Mouse (Mus musculus) stomach, postnatal 0 days (tissue): ENCODE measurements around the gene Pqbp1. TPM values are rescaled to one million over a fixed set of nuclear protein-coding genes. Genes with fewer than 3 reads are reported as not detected.

Experiments
- ATAC-seq: fragments of 200-750 bp; cut with Nextera tagmentation; 2 replicates; pipeline ENCODE4 v1.8.0; 2017; ENCODE audit not compliant: low FRiP score, low TSS enrichment
- DNase-seq: peaks from one replicate; pipeline ENCODE4 v3.0.0-alpha.2; 2016; ENCODE audit warnings: low spot score
- H3K27ac ChIP-seq: fragments of 300-500 bp; sonication (generic); replicated peaks from 2 replicates; pipeline ENCODE4 v1.5.1; 2014; ENCODE audit warnings: mild to moderate bottlenecking, control low read depth
- H3K27me3 ChIP-seq: fragments of 300-500 bp; sonication (generic); 2 replicates; pipeline ENCODE4 v1.6.1; 2014; ENCODE audit warnings: low read length; ENCODE audit not compliant: control insufficient read depth, insufficient read depth
- H3K36me3 ChIP-seq: fragments of 300-500 bp; sonication (generic); 2 replicates; pipeline ENCODE4 v1.6.1; 2014; ENCODE audit warnings: low read length, mixed read lengths; ENCODE audit not compliant: control insufficient read depth, insufficient read depth
- H3K4me1 ChIP-seq: fragments of 300-500 bp; sonication (generic); replicated peaks from 2 replicates; pipeline ENCODE4 v1.6.1; 2014; ENCODE audit warnings: antibody characterized with exemption; ENCODE audit not compliant: control insufficient read depth, insufficient read depth
- H3K4me2 ChIP-seq: fragments of 300-500 bp; sonication (generic); replicated peaks from 2 replicates; pipeline ENCODE4 v1.6.1; 2014; ENCODE audit warnings: low read depth, mild to moderate bottlenecking, control low read depth, moderate library complexity
- H3K4me3 ChIP-seq: fragments of 300-500 bp; sonication (generic); 2 replicates; pipeline ENCODE4 v1.5.1; 2014; ENCODE audit warnings: low read depth, low read length, control low read depth
- H3K9ac ChIP-seq: fragments of 300-500 bp; sonication (generic); 2 replicates; pipeline ENCODE4 v1.6.1; 2014; ENCODE audit warnings: mild to moderate bottlenecking, low read length, control low read depth, mixed read lengths
- H3K9me3 ChIP-seq: fragments of 300-500 bp; sonication (generic); 2 replicates; pipeline ENCODE4 v1.6.1; 2016; ENCODE audit warnings: low read length; ENCODE audit not compliant: control insufficient read depth
- CTCF ChIP-seq: IDR thresholded peaks from 2 replicates; pipeline ENCODE4 v1.5.1; 2016; ENCODE audit warnings: antibody characterized with exemption, low read depth, mild to moderate bottlenecking, moderate library complexity
- EP300 ChIP-seq: optimal IDR thresholded peaks from 2 replicates; pipeline ENCODE3; 2016; ENCODE audit warnings: antibody characterized with exemption
- WGBS: fragments of 180-500 bp; shearing (Covaris S2); extraction: QIAGEN DNeasy Blood & Tissue Kit; methylation state at CpG from one replicate; pipeline ENCODE4 v1.1.7; 2014; 5-methylcytosine and 5-hydroxymethylcytosine counted together
- polyA plus RNA-seq: library from polyadenylated mRNA; unstranded; fragments of >200 nt; fragmentation: Nextera tagmentation; extraction: Ambion mirVana; gene quantifications from 2 replicates; pipeline ENCODE4 v1.2.1, GENCODE M21; 2015

Pqbp1 gene
- polyA plus RNA-seq, 1 experiment from 2014 or later: 62.2 TPM

DNA sequence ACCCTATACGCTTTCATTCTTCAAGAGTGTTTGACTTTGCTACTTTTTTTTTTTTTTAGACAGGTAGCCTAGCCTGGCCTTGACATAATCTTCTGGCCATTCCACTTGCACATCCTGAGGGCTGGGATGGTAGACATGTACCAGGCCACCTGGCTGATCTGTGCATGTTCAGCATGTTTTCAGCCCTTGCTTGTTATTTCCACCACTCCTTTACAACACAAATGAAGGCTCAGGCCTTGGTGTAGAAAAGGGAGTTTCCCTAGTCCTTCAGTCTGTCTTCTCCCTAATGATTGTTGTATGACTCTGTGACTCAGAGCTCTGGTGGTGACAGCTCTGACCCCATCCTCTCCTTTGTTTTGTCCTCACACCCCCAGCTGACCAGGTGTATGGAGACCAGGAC lies 31.9 kb downstream of the Pqbp1 start:
- no peaks in the 10 kb centered on the region for H3K9me3 ChIP-seq
- DNase-seq: no peak
- H3K9ac ChIP-seq: no peak overlapping the region
- no peak for ATAC-seq
- no peak overlapping the region for H3K27ac ChIP-seq
- no peak overlapping the region for H3K4me3 ChIP-seq
- no peaks in the 10 kb centered on the region for H3K36me3 ChIP-seq
- no peaks in the 10 kb centered on the region for H3K27me3 ChIP-seq
- TF ChIP-seq EP300 (no peak), CTCF (no peak)
- H3K4me1 ChIP-seq: no peaks in the 10 kb centered on the region
- WGBS: 92% methylated on average over 1 of the region's 1 CpGs
- no peak overlapping the region for H3K4me2 ChIP-seq

GRCm38 (mm10) chrX:7865786-7866185 lies 33.3 kb downstream of the Pqbp1 start:
- no peak for DNase-seq
- H3K27me3 ChIP-seq: no peaks in the 10 kb centered on the region
- no peak overlapping the region for H3K4me2 ChIP-seq
- no peaks in the 10 kb centered on the region for H3K4me1 ChIP-seq
- no peaks in the 10 kb centered on the region for H3K9me3 ChIP-seq
- no peak for ATAC-seq
- no peak for TF ChIP-seq CTCF
- TF ChIP-seq EP300: no peak
- WGBS: 66% methylated on average over 2 of the region's 2 CpGs
- no peaks in the 10 kb centered on the region for H3K36me3 ChIP-seq
- no peak overlapping the region for H3K27ac ChIP-seq
- no peak overlapping the region for H3K9ac ChIP-seq
- H3K4me3 ChIP-seq: no peak overlapping the region

GRCm38 (mm10) chrX:7865343-7865742 lies 33.7 kb downstream of the Pqbp1 start:
- no peaks in the 10 kb centered on the region for H3K36me3 ChIP-seq
- no peaks in the 10 kb centered on the region for H3K27me3 ChIP-seq
- no peak for TF ChIP-seq EP300
- TF ChIP-seq CTCF: no peak
- ATAC-seq (no peak), DNase-seq (no peak)
- H3K4me3 ChIP-seq: no peak overlapping the region
- WGBS: 60% methylated on average over 2 of the region's 2 CpGs
- H3K4me1 ChIP-seq: no peaks in the 10 kb centered on the region
- H3K9ac ChIP-seq: no peak overlapping the region
- no peaks in the 10 kb centered on the region for H3K9me3 ChIP-seq
- H3K4me2 ChIP-seq: no peak overlapping the region
- no peak overlapping the region for H3K27ac ChIP-seq

GRCm38 (mm10) chrX:7864551-7864950 lies 34.5 kb downstream of the Pqbp1 start:
- Histone ChIP-seq H3K9ac (no peak overlapping the region), H3K4me2 (no peak overlapping the region), H3K4me1 (no peaks in the 10 kb centered on the region), H3K27me3 (no peaks in the 10 kb centered on the region), H3K9me3 (no peaks in the 10 kb centered on the region), H3K27ac (no peak overlapping the region), H3K36me3 (no peaks in the 10 kb centered on the region), H3K4me3 (no peak overlapping the region)
- no peak for ATAC-seq
- no peak for DNase-seq
- 77% methylated on average over 3 of the region's 3 CpGs for WGBS
- TF ChIP-seq EP300 (no peak), CTCF (no peak)

GRCm38 (mm10) chrX:7863181-7863580 lies 35.9 kb downstream of the Pqbp1 start:
- Histone ChIP-seq H3K4me3 (no peak overlapping the region), H3K27me3 (no peaks in the 10 kb centered on the region), H3K36me3 (no peaks in the 10 kb centered on the region), H3K27ac (no peak overlapping the region), H3K4me1 (no peaks in the 10 kb centered on the region), H3K9ac (no peak overlapping the region), H3K9me3 (no peaks in the 10 kb centered on the region), H3K4me2 (no peak overlapping the region)
- WGBS: 79% methylated on average over 1 of the region's 1 CpGs
- no peak for ATAC-seq
- DNase-seq: no peak
- no peak for TF ChIP-seq CTCF
- no peak for TF ChIP-seq EP300

DNA sequence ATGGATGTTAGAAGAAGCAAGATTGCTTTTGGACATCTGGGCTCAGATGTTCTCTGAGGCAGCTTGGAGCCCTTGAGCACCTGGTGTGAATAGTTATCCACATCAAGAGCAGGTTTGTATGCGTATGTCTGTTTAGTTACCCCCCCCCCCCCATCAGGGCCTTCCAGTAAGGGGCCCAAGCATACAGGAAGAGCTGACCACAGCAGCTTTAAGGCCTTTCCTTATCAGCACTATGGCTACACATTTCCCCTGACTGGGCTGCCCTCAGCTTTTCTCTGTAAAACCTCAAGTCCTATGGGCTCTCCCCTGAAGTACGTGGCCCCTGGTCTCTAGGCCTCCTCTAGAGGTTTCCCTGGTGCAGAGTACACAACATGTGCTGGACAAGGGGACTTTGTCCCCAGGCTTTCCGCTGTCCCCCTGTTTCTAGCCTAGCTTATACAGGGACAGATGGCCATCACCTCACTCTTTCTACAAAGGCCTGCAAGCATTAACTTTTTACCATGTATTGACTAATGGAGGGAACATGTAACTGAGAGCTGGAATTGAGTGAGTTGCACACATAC lies 39.8 kb downstream of the Pqbp1 start:
- ATAC-seq: no peak

More for the DNA sequence above, 39.8 kb downstream of the Pqbp1 start:
- TF ChIP-seq EP300: no peak
- TF ChIP-seq CTCF: no peak
- Histone ChIP-seq H3K4me2 (no peak overlapping the region), H3K36me3 (no peaks in the 10 kb centered on the region), H3K9ac (no peak overlapping the region), H3K27ac (no peak overlapping the region), H3K27me3 (no peaks in the 10 kb centered on the region), H3K4me1 (no peaks in the 10 kb centered on the region), H3K9me3 (no peaks in the 10 kb centered on the region), H3K4me3 (no peak overlapping the region)
- no peak for DNase-seq
- 73% methylated on average over 3 of the region's 3 CpGs for WGBS
